Mouse (Mus musculus) T-helper 1 cell (primary cell): ENCODE results near the gene Olfr735.

Experiments
- in situ Hi-C: fragments of 300-600 bp; cut with MboI, MseI; formaldehyde crosslinking; loops from one replicate; pipeline ENCODE4 v1.15.1; 2025; ENCODE audit warnings: high pct_unique_total_duplicates

Olfr735 gene

DNA sequence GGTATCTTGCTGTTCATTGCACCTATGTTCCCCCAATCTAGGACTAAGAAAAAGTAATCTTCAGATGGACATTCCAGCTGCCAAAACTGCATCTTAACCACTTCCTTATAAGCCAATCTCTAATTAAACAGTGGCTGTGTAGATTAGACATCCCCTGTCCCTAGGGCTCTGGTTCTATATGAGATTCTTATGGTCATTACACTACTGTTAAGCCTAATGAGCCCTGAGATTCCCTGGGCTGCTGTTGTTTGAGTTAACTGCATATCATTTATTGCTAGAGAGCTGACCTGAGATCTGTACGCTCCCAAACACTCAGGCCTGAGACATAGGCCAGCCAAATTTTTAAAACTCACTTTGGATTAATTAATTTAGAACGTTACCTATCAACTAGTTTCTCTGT, at the start of gene Olfr735:
Gene Olfr735 (minus strand): TSS at position 77 of the 400 bp plus-strand sequence.
- in situ Hi-C loops: no loop called here

DNA sequence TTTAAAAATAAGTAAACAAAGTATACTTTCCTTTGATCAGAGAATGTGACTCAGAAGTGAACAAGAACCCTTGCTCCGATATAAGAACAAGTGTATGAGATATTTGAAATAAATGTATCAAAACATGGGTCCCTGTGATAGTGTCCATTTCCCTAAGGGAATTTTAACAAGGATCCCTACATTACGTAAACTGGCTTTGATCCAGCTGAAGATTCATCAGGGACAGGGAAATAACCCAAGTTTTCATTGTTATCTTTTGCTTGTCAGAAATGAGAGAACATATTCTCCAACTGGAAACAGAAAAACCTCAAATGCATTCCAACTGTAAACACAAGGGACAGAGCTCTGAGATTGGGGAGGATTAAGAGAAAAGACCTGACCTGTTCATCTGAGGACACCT, 32.2 kb upstream of the Olfr735 start, which contains the start of gene Olfr736:
Gene Olfr736 (plus strand): TSS at position 301 of the 400 bp plus-strand sequence.
- in situ Hi-C loops: no loop called here

GRCm38 (mm10) chr14:50363561-50363960, 14.9 kb upstream of the Olfr735 start:
- in situ Hi-C loops: no loop called here

DNA sequence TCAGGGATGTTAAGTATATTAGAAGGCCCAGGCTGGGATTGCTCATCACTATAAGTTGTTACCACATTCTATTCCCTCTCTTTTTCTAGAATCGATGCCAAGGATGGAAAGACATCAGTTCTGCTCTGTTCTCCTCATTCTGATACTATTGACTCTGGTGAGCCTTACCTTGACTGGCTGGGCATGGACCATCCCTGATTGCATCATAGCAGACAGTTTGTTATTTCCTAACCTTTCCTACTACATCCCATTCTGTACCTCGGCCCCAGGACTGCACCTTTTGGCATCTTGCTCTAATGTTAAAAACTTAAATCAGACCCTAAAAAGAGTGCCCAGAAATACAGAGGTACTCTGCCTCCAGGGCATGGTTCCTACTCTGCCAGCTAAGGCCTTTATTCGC, 11.8 kb upstream of the Olfr735 start:
- in situ Hi-C loops: no loop called here

DNA sequence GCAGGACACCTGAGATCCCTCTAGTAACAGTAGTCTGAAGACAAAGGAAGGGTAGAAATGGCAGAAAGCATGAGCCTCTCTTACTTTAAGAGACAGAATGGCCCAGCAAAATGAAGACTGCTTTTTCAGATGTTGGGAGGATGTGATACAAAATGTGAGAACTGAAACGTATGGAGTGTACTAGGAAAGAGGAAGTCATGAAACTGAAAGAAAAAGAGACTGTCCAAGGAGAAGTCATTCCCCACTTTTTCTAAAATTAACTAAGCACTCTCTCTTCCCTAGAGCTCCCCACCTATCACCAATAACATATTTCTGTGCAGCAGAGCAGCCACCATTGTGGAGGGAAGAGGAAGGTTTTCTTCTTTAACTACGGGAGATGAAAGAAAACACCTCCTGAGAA, 8.9 kb upstream of the Olfr735 start, which contains the start of gene Tlr11:
Gene Tlr11 (plus strand): TSS at position 322 of the 400 bp plus-strand sequence.
- in situ Hi-C loops: no loop called here

- in situ Hi-C loops: no loop called here
Measured at GRCm38 (mm10) chr14:50356725-50357124, 8.1 kb upstream of the Olfr735 start.

GRCm38 (mm10) chr14:50352438-50352837, 3.8 kb upstream of the Olfr735 start:
- in situ Hi-C loops: no loop called here

DNA sequence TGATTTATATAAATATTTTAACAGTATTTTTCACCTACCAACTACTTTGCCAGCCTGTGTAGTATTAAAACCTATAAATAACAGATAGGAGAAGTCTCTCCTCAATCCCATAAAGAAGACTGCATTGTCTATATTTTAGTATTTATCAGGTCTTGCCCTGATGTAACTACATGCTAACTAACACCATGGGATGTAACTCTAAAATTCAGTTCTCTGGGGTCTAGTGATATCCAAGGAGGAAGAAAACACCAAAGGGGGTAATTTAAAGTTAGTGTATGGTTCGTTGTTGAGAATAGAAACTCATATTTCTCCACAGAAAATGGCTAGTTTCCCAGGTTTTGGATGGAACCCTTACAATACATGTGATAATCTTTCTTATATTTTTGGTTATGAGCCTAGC, 22.0 kb downstream of the Olfr735 start, which contains the start of gene Olfr734:
Gene Olfr734 (minus strand): TSS at position 101 of the 400 bp plus-strand sequence.
- in situ Hi-C loops: no loop called here

- in situ Hi-C loops: no loop called here
Measured at GRCm38 (mm10) chr14:50301422-50301821, 47.2 kb downstream of the Olfr735 start, which contains the start of gene Olfr733. Gene Olfr733 (minus strand): TSS chr14:50301522.
